Mouse (Mus musculus) spleen, adult 2 months (tissue): ENCODE measurements around the gene Arhgef33. TPM values are rescaled to one million over a fixed set of nuclear protein-coding genes. Genes with fewer than 3 reads are reported as not detected.
A peak's percentile ranks its signal among the peaks of the same experiment; 100 is the strongest.

Experiments used
- DNase-seq, 2 experiments: peaks; one replicate each; pipeline versions ENCODE4 v3.0.0 to v3.0.0-alpha.2; 2012 to 2021; ENCODE audit warnings: low spot score in 2 of 2, low read depth in 1 of 2
- H3K27ac ChIP-seq: fragments of 200-500 bp; 2 replicates; pipeline ENCODE4 v1.5.1; 2012; ENCODE audit warnings: low read length, inconsistent platforms; ENCODE audit not compliant: insufficient read depth
- H3K27me3 ChIP-seq: fragments of 200-500 bp; 2 replicates; pipeline ENCODE4 v1.6.1; 2012; ENCODE audit warnings: mild to moderate bottlenecking, moderate library complexity, low read length, inconsistent platforms; ENCODE audit not compliant: control insufficient read depth, insufficient read depth
- H3K36me3 ChIP-seq: fragments of 200-500 bp; 2 replicates; pipeline ENCODE4 v1.6.1; 2012; ENCODE audit warnings: mild to moderate bottlenecking, low read length, inconsistent platforms; ENCODE audit not compliant: control insufficient read depth, insufficient read depth
- H3K4me1 ChIP-seq: fragments of 200-500 bp; 2 replicates; pipeline ENCODE4 v1.6.1; 2011; ENCODE audit warnings: inconsistent platforms; ENCODE audit not compliant: control insufficient read depth, insufficient read depth, insufficient read length
- H3K4me3 ChIP-seq: fragments of 200-500 bp; 2 replicates; pipeline ENCODE4 v1.5.1; 2011; ENCODE audit warnings: mild to moderate bottlenecking, inconsistent platforms; ENCODE audit not compliant: insufficient read depth, insufficient read length; ENCODE audit errors: extremely low read depth
- CTCF ChIP-seq: fragments of 200-500 bp; IDR thresholded peaks from 2 replicates; pipeline ENCODE4 v1.5.1; 2011; ENCODE audit warnings: mild to moderate bottlenecking, inconsistent platforms; ENCODE audit not compliant: insufficient read depth, insufficient read length, insufficient replicate concordance; ENCODE audit errors: extremely low read depth
- POLR2A ChIP-seq: fragments of 200-500 bp; IDR thresholded peaks from 2 replicates; pipeline ENCODE4 v1.6.1; 2011; ENCODE audit warnings: low read depth, low read length, inconsistent platforms
- WGBS: fragments of 180-500 bp; shearing (Covaris S2); methylation state at CpG from one replicate; pipeline ENCODE4 v1.1.7; 2018; 5-methylcytosine and 5-hydroxymethylcytosine counted together
- polyA plus RNA-seq: library from polyadenylated mRNA; depleted of rRNA; stranded (reverse); fragments of >200 nt; gene quantifications from 2 replicates; pipeline ENCODE4 v1.2.3, GENCODE M21; 2012

Gene Arhgef33
- polyA plus RNA-seq, 1 experiment, result 0.12 TPM

DNA sequence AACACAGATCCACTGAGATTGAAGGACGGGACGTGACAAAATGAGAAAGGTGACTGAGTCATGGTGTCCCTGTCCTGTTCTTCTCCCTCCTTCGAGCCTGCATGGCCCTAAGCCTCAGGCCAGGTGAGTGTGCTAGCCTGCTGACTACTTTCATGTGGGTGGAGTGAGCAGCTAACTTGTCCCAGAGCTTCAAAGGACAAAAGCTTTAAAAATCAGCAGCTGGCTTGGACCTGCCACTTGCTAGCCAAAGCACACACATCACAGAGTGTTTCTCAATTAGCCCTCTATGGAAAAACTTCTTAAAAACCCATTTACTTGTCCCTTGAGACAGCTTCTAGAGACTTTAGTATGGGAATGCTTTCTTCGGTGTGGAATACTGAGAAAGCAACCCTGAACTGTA is 5.2 kb downstream of the Arhgef33 start:
- TF ChIP-seq CTCF, result no peak
- no peak for TF ChIP-seq POLR2A
- no peak for DNase-seq
- no peaks in the 10 kb centered on the region for H3K4me1 ChIP-seq
- no peak overlapping the region for H3K4me3 ChIP-seq
- no peaks in the 10 kb centered on the region for H3K27me3 ChIP-seq
- no peak overlapping the region for H3K27ac ChIP-seq
- H3K36me3 ChIP-seq, result no peaks in the 10 kb centered on the region
- WGBS, result 84% methylated on average over 4 of the region's 4 CpGs

DNA sequence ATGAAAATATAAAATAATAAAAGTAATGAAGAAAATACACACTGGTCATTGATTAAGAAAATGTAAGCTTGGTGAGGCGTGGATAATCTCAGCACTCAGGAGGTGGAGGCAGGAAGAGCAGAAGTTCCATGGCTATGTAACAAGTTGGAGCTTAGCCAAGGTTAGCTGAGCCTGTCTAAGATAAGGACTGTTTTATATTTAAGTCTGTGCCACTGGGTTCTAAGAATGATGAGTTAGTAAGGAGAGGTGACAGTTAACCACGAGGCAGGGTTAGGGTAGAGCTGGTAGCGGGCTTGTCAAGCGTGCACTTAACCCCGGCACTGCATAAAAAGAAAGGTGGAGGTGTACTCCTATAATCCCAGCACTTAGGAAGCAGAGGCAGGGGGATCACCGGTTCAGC is 15.0 kb downstream of the Arhgef33 start:
- no peak overlapping the region for H3K27ac ChIP-seq
- WGBS, result 76% methylated on average over 6 of the region's 6 CpGs
- no peaks in the 10 kb centered on the region for H3K27me3 ChIP-seq
- peaks cover 7% of the 10 kb centered on the region; the same call in 1 of the 2 replicates for H3K4me1 ChIP-seq
- no peak overlapping the region for H3K4me3 ChIP-seq
- no peaks in the 10 kb centered on the region for H3K36me3 ChIP-seq
- DNase-seq, result no peak
- no peak for TF ChIP-seq CTCF
- TF ChIP-seq POLR2A, result no peak

DNA sequence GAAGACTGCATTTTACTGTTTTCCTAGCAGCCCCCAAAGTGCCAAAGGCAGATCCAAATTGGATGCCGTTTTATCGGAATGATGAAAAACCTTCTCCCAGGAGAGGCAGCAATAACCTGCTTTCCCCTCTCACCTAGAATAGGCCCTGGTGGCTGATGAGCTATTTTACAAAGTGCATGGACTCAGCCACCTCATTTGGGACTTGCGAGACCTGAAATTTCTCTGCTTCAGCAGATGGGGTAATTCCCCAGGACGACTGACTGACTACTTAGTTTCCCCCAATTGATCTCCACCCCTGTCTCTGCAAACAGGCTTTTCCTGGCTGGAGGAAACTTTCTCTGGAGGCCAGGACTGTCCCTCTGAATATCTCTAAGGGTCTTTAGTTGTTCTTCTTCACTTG is 15.8 kb downstream of the Arhgef33 start:
- no peak overlapping the region for H3K27ac ChIP-seq
- no peak for DNase-seq
- TF ChIP-seq CTCF, result no peak
- no peak for TF ChIP-seq POLR2A
- WGBS, result 70% methylated on average over 4 of the region's 4 CpGs
- H3K36me3 ChIP-seq, result no peaks in the 10 kb centered on the region
- no peaks in the 10 kb centered on the region for H3K27me3 ChIP-seq
- no peak overlapping the region for H3K4me3 ChIP-seq
- peaks cover 7% of the 10 kb centered on the region; the same call in 1 of the 2 replicates for H3K4me1 ChIP-seq

DNA sequence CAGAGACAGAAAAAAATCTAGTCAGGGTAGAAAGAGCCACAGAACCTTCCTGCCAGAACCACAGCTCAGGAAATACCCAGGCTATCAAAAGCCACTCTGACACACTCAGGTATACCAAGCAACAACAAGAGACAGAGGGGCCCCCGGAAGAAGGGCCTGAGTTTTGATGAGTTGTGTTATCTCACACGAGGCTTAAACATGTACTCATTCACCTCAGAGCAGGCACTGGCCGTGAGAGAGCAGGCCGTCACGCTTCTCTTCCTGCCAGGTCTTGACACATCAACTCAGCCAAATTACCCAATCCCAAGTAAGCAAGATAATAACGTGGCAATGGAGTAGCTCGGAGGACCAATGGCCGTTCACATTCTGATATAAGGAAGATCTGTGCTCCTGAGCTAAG is 16.5 kb downstream of the Arhgef33 start:
- Histone ChIP-seq H3K4me1 (peaks cover 7% of the 10 kb centered on the region; the same call in 1 of the 2 replicates), H3K27ac (peak overlapping the region; percentile 40), H3K36me3 (no peaks in the 10 kb centered on the region), H3K27me3 (no peaks in the 10 kb centered on the region), H3K4me3 (no peak overlapping the region)
- TF ChIP-seq CTCF (no peak), POLR2A (no peak)
- DNase-seq, result peak in 1 of 2 experiments; percentile 50
- 22% methylated on average over 8 of the region's 8 CpGs for WGBS

DNA sequence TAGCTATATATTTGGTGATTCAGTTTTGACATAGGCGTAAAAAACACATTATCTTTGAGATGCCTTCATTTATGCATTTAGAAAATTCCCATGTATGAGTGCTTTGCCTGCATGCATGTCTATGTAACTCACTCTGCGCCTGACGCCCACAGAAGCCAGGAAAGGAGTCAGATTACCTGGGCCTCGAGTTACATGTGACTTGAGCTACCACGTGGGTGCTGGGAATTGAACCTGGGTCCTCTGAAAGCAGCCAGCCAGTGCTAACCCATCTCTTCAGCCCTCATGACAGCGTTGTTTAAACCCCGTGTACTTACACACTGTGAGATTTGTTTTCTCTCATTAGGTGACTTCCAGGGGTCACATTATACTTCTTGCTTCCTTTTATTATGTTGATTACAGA is 17.3 kb downstream of the Arhgef33 start:
- Histone ChIP-seq H3K4me3 (no peak overlapping the region), H3K27ac (no peak overlapping the region), H3K27me3 (no peaks in the 10 kb centered on the region), H3K36me3 (no peaks in the 10 kb centered on the region), H3K4me1 (peaks cover 7% of the 10 kb centered on the region; the same call in 1 of the 2 replicates)
- DNase-seq, result no peak
- no peak for TF ChIP-seq POLR2A
- no peak for TF ChIP-seq CTCF
- 91% methylated on average over 7 of the region's 7 CpGs for WGBS

GRCm38 (mm10) chr17:80325456-80325855 is 18.2 kb downstream of the Arhgef33 start:
- whole genome bisulfite sequencing, result 95% methylated on average over 5 of the region's 5 CpGs

DNA sequence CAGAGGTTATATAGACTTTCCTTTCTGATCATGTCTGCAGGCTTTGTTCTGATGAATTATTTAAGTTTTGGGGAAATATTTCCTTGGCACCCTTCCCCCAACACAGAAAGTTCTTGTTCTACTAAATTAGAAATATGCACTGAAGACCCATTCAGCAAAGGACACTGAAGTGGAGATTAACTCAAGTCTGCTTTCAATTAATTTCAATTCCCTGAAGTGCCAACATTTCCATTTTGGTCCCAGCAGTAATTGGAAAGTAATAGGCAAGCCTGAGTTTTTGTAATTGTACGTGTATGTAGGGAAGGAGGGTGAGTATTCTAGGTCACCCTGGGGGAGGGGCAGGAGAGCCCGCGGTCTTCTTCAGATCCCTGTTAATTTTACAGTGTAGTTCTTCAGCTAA is 19.2 kb downstream of the Arhgef33 start:
- no peak for DNase-seq
- TF ChIP-seq CTCF, result no peak
- TF ChIP-seq POLR2A, result no peak
- Histone ChIP-seq H3K36me3 (no peaks in the 10 kb centered on the region), H3K4me1 (peaks cover 7% of the 10 kb centered on the region; the same call in 1 of the 2 replicates), H3K27ac (no peak overlapping the region), H3K4me3 (no peak overlapping the region), H3K27me3 (no peaks in the 10 kb centered on the region)
- 94% methylated on average over 3 of the region's 3 CpGs for WGBS

More at GRCm38 (mm10) chr17:80325456-80325855, 18.2 kb downstream of the Arhgef33 start:
- Histone ChIP-seq H3K36me3 (no peaks in the 10 kb centered on the region), H3K27me3 (no peaks in the 10 kb centered on the region), H3K4me1 (peaks cover 7% of the 10 kb centered on the region; the same call in 1 of the 2 replicates), H3K4me3 (no peak overlapping the region), H3K27ac (no peak overlapping the region)
- TF ChIP-seq POLR2A (no peak), CTCF (no peak)
- no peak for DNase-seq

DNA sequence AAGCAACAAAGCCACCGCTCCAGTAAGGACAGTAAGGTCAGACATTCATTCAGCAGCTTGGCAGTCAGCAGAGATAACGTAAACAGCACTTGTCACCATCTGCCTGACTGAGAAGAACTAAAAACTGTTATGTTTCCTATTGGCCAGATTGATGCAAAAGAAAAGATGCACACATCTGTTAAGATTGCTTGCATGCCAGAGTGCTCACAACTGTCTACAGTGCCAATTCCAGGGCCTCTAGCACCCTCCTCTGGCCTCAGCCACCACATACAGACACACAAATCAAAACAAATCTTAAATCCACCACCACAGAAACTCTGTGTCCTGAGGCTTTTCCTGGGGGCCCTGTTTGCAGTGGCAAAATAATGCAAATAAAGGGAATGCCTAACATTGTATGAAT is 25.2 kb downstream of the Arhgef33 start:
- Histone ChIP-seq H3K27me3 (no peaks in the 10 kb centered on the region), H3K27ac (no peak overlapping the region), H3K36me3 (no peaks in the 10 kb centered on the region), H3K4me1 (no peaks in the 10 kb centered on the region), H3K4me3 (no peak overlapping the region)
- no peak for DNase-seq
- no peak for TF ChIP-seq POLR2A
- TF ChIP-seq CTCF, result no peak
- WGBS, result 88% methylated on average over 2 of the region's 2 CpGs
